Mouse (Mus musculus) cortical plate, adult 2 months (tissue): ENCODE data around the gene Stk31. TPM values are rescaled to one million over a fixed set of nuclear protein-coding genes. Genes with fewer than 3 reads are reported as not detected.
A peak's percentile ranks its signal among the peaks of the same experiment; 100 is the strongest.

ENCODE experiments used
- H3K27ac ChIP-seq: fragments of 200-500 bp; 2 replicates; pipeline ENCODE4 v1.5.1; 2012; ENCODE audit warnings: low read length, control low read depth, inconsistent platforms; ENCODE audit not compliant: insufficient read depth
- H3K4me1 ChIP-seq: fragments of 200-500 bp; 2 replicates; pipeline ENCODE4 v1.6.1; 2011; ENCODE audit warnings: low read length; ENCODE audit not compliant: control insufficient read depth, insufficient read depth
- H3K4me3 ChIP-seq: fragments of 200-500 bp; 2 replicates; pipeline ENCODE4 v1.5.1; 2011; ENCODE audit warnings: mild to moderate bottlenecking, low read length, control low read depth; ENCODE audit not compliant: insufficient read depth
- CTCF ChIP-seq: fragments of 200-500 bp; IDR thresholded peaks from 2 replicates; pipeline ENCODE4 v1.5.1; 2011; ENCODE audit warnings: mild to moderate bottlenecking, control low read depth, low read length; ENCODE audit not compliant: insufficient read depth; ENCODE audit errors: extremely low read depth
- POLR2A ChIP-seq: fragments of 200-500 bp; IDR thresholded peaks from 2 replicates; pipeline ENCODE4 v1.6.1; 2011; ENCODE audit warnings: mild to moderate bottlenecking, low read length, control low read depth; ENCODE audit not compliant: insufficient read depth; ENCODE audit errors: extremely low read depth
- polyA plus RNA-seq: library from polyadenylated mRNA; depleted of rRNA; stranded (reverse); fragments of >200 nt; gene quantifications from 2 replicates; pipeline ENCODE4 v1.2.3, GENCODE M21; 2012; rRNA removed

Gene Stk31
- polyA plus RNA-seq, result not detected in 2 replicates

GRCm38 (mm10) chr6:49395316-49395715, at the start of gene Stk31:
TSS of gene Stk31 (plus strand) at chr6:49395604.
- no peak within 1 kb of the TSS for H3K4me3 ChIP-seq
- H3K4me1 ChIP-seq, result no peaks in the 10 kb centered on the region
- H3K27ac ChIP-seq, result no peak within 1 kb of the TSS
- no peak for TF ChIP-seq POLR2A
- TF ChIP-seq CTCF, result no peak

GRCm38 (mm10) chr6:49349826-49350225, 45.6 kb upstream of the Stk31 start:
- no peak overlapping the region for H3K4me3 ChIP-seq
- H3K27ac ChIP-seq, result no peak overlapping the region
- TF ChIP-seq POLR2A (no peak), CTCF (no peak)
- H3K4me1 ChIP-seq, result no peaks in the 10 kb centered on the region

GRCm38 (mm10) chr6:49354613-49355012, 40.8 kb upstream of the Stk31 start:
- H3K27ac ChIP-seq, result no peak overlapping the region
- H3K4me1 ChIP-seq, result no peaks in the 10 kb centered on the region
- TF ChIP-seq CTCF (no peak), POLR2A (no peak)
- no peak overlapping the region for H3K4me3 ChIP-seq

GRCm38 (mm10) chr6:49355171-49355570, 40.2 kb upstream of the Stk31 start:
- Histone ChIP-seq H3K4me1 (no peaks in the 10 kb centered on the region), H3K27ac (no peak overlapping the region), H3K4me3 (no peak overlapping the region)
- TF ChIP-seq CTCF, result no peak
- no peak for TF ChIP-seq POLR2A

DNA sequence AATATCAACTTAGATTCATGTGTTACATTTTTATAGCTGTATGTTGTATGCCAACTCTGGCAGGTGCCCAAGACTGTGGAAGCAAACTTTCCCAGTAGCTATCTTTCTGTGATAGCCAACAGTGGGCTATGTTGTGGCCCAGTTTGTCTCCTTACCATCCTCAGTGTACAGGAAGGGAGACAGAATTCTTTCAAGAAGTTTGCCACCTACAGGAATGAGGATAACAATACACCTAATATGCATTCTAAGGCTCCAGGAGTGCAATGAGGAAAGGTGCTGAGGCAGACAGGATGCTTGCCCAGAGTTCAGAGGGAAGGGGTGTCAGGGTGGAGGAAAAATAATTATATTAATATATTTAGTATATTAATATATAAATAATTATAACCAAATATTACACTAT, 35.0 kb upstream of the Stk31 start:
- TF ChIP-seq POLR2A (no peak), CTCF (peak; percentile 13; the same call in 1 of the 2 replicates)

GRCm38 (mm10) chr6:49367159-49368054, 28.0 kb upstream of the Stk31 start, which contains the start of gene Fam221a:
TSS of gene Fam221a (plus strand) at chr6:49367739.
- Histone ChIP-seq H3K4me3 (peak within 1 kb of the TSS; percentile 44), H3K27ac (no peak within 1 kb of the TSS), H3K4me1 (peaks cover 3% of the 10 kb centered on the region)
- TF ChIP-seq POLR2A (no peak), CTCF (no peak)

More for the DNA sequence above, 35.0 kb upstream of the Stk31 start:
- no peak overlapping the region for H3K27ac ChIP-seq
- H3K4me3 ChIP-seq, result no peak overlapping the region
- H3K4me1 ChIP-seq, result no peaks in the 10 kb centered on the region

- Histone ChIP-seq H3K4me3 (peak overlapping the region; percentile 44; the same call in 1 of the 2 replicates), H3K4me1 (peaks cover 3% of the 10 kb centered on the region), H3K27ac (no peak overlapping the region)
- TF ChIP-seq POLR2A (no peak), CTCF (no peak)
Observed at GRCm38 (mm10) chr6:49368212-49368611, 27.2 kb upstream of the Stk31 start.

- TF ChIP-seq CTCF, result no peak
- no peak for TF ChIP-seq POLR2A
- no peak overlapping the region for H3K27ac ChIP-seq
- H3K4me3 ChIP-seq, result no peak overlapping the region
- peaks cover 3% of the 10 kb centered on the region for H3K4me1 ChIP-seq
Observed at GRCm38 (mm10) chr6:49372705-49373104, 22.7 kb upstream of the Stk31 start.

GRCm38 (mm10) chr6:49373943-49374342, 21.5 kb upstream of the Stk31 start:
- TF ChIP-seq POLR2A (no peak), CTCF (no peak)
- H3K27ac ChIP-seq, result no peak overlapping the region
- no peaks in the 10 kb centered on the region for H3K4me1 ChIP-seq
- H3K4me3 ChIP-seq, result no peak overlapping the region

GRCm38 (mm10) chr6:49378328-49378727, 17.1 kb upstream of the Stk31 start:
- Histone ChIP-seq H3K4me1 (no peaks in the 10 kb centered on the region), H3K4me3 (no peak overlapping the region), H3K27ac (no peak overlapping the region)
- no peak for TF ChIP-seq CTCF
- TF ChIP-seq POLR2A, result no peak
